Mouse (Mus musculus): ENCODE measurements around the gene Efcab12.
"Not testable (repeated sequence)": the region's sequence is repeated elsewhere in the genome, so short reads cannot be mapped to it uniquely, and the experiment has no call there.

Gene Efcab12

GRCm38 (mm10) chr6:115838161-115838597 is at the start of gene Efcab12:
Efcab12 (minus strand) TSS chr6:115838412.
- in situ Hi-C loops (cut with MboI; ENCODE audit: low pct_unique_long_range_greater_than_20kb in 1 of 2, low sequenced_read_pairs in 2 of 2, unreplicated experiment in 1 of 2) = no loop called here

GRCm38 (mm10) chr6:115886894-115887293 is 48.7 kb upstream of the Efcab12 start:
- in situ Hi-C loops (cut with MboI; ENCODE audit: low pct_unique_long_range_greater_than_20kb in 1 of 2, low sequenced_read_pairs in 2 of 2, unreplicated experiment in 1 of 2) = loop anchor here (5.0 to 10.0 kb wide), 2 partner anchors 118 to 120 kb away; no protein-coding TSS in a partner anchor

DNA sequence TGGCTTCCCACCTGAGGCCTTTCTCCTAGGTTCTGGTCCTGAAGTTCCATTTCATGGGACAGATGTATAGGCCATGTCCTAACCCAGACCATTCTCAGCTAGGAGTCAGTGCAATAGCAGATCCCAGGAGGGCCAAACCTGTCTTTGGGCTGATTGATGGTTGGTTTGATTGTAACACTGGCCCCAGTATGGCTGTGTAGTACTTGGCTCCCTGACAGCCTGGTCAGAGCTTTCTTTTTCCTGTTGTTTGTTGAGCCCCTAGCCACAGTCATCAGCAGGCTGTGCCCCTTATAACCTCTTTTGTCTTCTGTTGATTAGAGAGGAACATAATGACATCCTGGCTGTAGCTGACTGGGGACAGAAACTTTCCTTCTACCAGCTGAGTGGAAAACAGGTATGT is 45.8 kb upstream of the Efcab12 start:
- in situ Hi-C loops (cut with MboI; ENCODE audit: low pct_unique_long_range_greater_than_20kb in 1 of 2, low sequenced_read_pairs in 2 of 2, unreplicated experiment in 1 of 2) = loop anchor here in 1 of 2 experiments (10.0 kb wide), 1 partner anchor 121 kb away; no protein-coding TSS in a partner anchor

DNA sequence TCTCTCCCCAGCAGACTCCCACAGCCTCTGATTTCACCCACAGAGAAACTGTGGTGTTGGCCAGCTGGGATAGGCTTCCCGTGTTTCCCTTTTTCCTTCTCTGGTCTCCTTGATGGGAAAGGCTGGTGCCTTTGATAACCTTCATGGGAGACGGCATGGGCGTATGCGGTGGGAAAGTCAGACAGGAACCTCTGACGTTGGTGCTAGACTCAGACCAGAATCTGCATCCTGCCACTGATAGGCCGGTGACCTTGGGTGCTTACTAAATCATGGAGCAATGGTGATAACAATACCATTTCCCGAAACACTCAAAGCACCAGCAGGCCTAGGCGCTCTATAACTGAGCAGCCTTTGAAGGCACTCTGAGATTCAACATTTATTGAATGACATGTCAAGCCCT is 42.5 kb upstream of the Efcab12 start:
- in situ Hi-C loops (cut with MboI; ENCODE audit: low pct_unique_long_range_greater_than_20kb in 1 of 2, low sequenced_read_pairs in 2 of 2, unreplicated experiment in 1 of 2) = loop anchor here in 1 of 2 experiments (10.0 kb wide), 1 partner anchor 124 kb away; no protein-coding TSS in a partner anchor

GRCm38 (mm10) chr6:115879736-115880135 is 41.5 kb upstream of the Efcab12 start:
- in situ Hi-C loops (cut with MboI; ENCODE audit: low pct_unique_long_range_greater_than_20kb in 1 of 2, low sequenced_read_pairs in 2 of 2, unreplicated experiment in 1 of 2) = loop anchor here in 1 of 2 experiments (10.0 kb wide), 1 partner anchor 125 kb away; no protein-coding TSS in a partner anchor

GRCm38 (mm10) chr6:115878694-115879093 is 40.5 kb upstream of the Efcab12 start:
- in situ Hi-C loops (cut with MboI; ENCODE audit: low pct_unique_long_range_greater_than_20kb in 1 of 2, low sequenced_read_pairs in 2 of 2, unreplicated experiment in 1 of 2) = no loop called here

- in situ Hi-C loops (cut with MboI; ENCODE audit: low pct_unique_long_range_greater_than_20kb in 1 of 2, low sequenced_read_pairs in 2 of 2, unreplicated experiment in 1 of 2) = no loop called here
Measured at GRCm38 (mm10) chr6:115877239-115877638, 39.0 kb upstream of the Efcab12 start.

GRCm38 (mm10) chr6:115871318-115871717 is 33.1 kb upstream of the Efcab12 start:
- in situ Hi-C loops (cut with MboI; ENCODE audit: low pct_unique_long_range_greater_than_20kb in 1 of 2, low sequenced_read_pairs in 2 of 2, unreplicated experiment in 1 of 2) = not testable (repeated sequence)

DNA sequence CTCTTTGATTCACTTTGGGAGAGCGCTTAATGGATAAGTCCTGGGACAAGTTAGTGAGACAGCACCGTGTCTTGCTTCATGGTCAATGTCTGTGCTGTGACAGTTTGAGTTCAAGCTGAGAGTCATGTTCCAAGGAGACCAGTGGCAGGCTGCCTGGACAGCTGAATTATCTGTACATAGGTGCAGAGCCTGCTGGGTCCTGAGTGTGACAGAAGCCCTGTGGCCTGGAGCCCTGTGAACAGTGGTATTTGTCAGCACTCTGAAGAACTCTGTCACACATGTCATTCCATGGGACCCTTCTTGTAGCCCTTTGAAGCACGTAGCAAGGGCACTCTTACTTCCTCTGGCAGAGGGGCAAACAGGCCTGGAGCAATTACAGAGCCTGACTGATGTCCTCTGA is 28.9 kb upstream of the Efcab12 start:
- in situ Hi-C loops (cut with MboI; ENCODE audit: low pct_unique_long_range_greater_than_20kb in 1 of 2, low sequenced_read_pairs in 2 of 2, unreplicated experiment in 1 of 2) = not testable (repeated sequence)

- in situ Hi-C loops (cut with MboI; ENCODE audit: low pct_unique_long_range_greater_than_20kb in 1 of 2, low sequenced_read_pairs in 2 of 2, unreplicated experiment in 1 of 2) = no loop called here
Measured at GRCm38 (mm10) chr6:115865246-115865645, 27.0 kb upstream of the Efcab12 start.

GRCm38 (mm10) chr6:115863340-115863841 is 25.2 kb upstream of the Efcab12 start:
- in situ Hi-C loops (cut with MboI; ENCODE audit: low pct_unique_long_range_greater_than_20kb in 1 of 2, low sequenced_read_pairs in 2 of 2, unreplicated experiment in 1 of 2) = no loop called here

GRCm38 (mm10) chr6:115860027-115860556 is 21.9 kb upstream of the Efcab12 start:
- in situ Hi-C loops (cut with MboI; ENCODE audit: low pct_unique_long_range_greater_than_20kb in 1 of 2, low sequenced_read_pairs in 2 of 2, unreplicated experiment in 1 of 2) = no loop called here

GRCm38 (mm10) chr6:115859258-115859657 is 21.0 kb upstream of the Efcab12 start:
- in situ Hi-C loops (cut with MboI; ENCODE audit: low pct_unique_long_range_greater_than_20kb in 1 of 2, low sequenced_read_pairs in 2 of 2, unreplicated experiment in 1 of 2) = no loop called here

DNA sequence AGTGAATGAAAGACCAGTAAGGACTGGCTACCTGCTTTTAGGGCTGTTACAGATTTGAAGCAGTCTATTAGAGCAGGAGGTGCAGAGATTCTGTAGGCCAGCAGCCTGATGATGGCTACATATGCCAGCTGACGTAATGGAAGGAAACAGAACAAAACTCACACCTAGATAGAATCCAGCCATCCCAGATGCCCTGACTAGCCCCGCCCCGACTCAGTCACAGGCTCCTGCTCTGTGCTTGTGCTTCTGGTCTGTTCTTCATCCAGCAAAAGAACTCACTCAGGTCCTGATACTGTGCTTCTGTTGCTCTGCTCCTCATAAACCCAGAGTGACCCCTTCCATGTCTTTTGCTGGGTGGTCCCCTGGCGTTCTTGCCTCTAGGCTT is 18.1 kb upstream of the Efcab12 start:
- in situ Hi-C loops (cut with MboI; ENCODE audit: low pct_unique_long_range_greater_than_20kb in 1 of 2, low sequenced_read_pairs in 2 of 2, unreplicated experiment in 1 of 2) = no loop called here

- in situ Hi-C loops (cut with MboI; ENCODE audit: low pct_unique_long_range_greater_than_20kb in 1 of 2, low sequenced_read_pairs in 2 of 2, unreplicated experiment in 1 of 2) = no loop called here
Measured at GRCm38 (mm10) chr6:115855733-115856360, 17.6 kb upstream of the Efcab12 start.

- in situ Hi-C loops (cut with MboI; ENCODE audit: low pct_unique_long_range_greater_than_20kb in 1 of 2, low sequenced_read_pairs in 2 of 2, unreplicated experiment in 1 of 2) = no loop called here
Measured at GRCm38 (mm10) chr6:115854432-115854831, 16.2 kb upstream of the Efcab12 start.

GRCm38 (mm10) chr6:115853985-115854384 is 15.8 kb upstream of the Efcab12 start:
- in situ Hi-C loops (cut with MboI; ENCODE audit: low pct_unique_long_range_greater_than_20kb in 1 of 2, low sequenced_read_pairs in 2 of 2, unreplicated experiment in 1 of 2) = no loop called here

GRCm38 (mm10) chr6:115853091-115853813 is 15.0 kb upstream of the Efcab12 start, which contains the start of the genes Mbd4 and Ift122:
Mbd4 (minus strand) TSS chr6:115853371.
Ift122 (plus strand) TSS chr6:115853470.
- in situ Hi-C loops (cut with MboI; ENCODE audit: low pct_unique_long_range_greater_than_20kb in 1 of 2, low sequenced_read_pairs in 2 of 2, unreplicated experiment in 1 of 2) = no loop called here

- in situ Hi-C loops (cut with MboI; ENCODE audit: low pct_unique_long_range_greater_than_20kb in 1 of 2, low sequenced_read_pairs in 2 of 2, unreplicated experiment in 1 of 2) = no loop called here
Measured at GRCm38 (mm10) chr6:115852446-115853090, 14.4 kb upstream of the Efcab12 start.
